7 mouse cellular contexts compared by ENCODE assay signal in genomic region chr7:123982010-123982409, GRCm38 (mm10). TPM values are rescaled to one million over a fixed set of nuclear protein-coding genes. Genes with fewer than 3 reads are reported as not detected.
DNase-seq lines count a peak whose midpoint lies in the region; ATAC-seq and TF ChIP-seq lines count a peak whose summit lies in the region.

No protein-coding gene starts in this region.

- DNase-seq in kidney, postnatal 0 days (ENCODE audit: low spot score): no peak
- DNase-seq in kidney, adult 11 months: no peak
- no peak for DNase-seq in layer of hippocampus, adult 9-11 months
- no peak for DNase-seq in ovary, postnatal 14 days (ENCODE audit: low spot score)

- no peak overlapping the region for H3K9ac ChIP-seq in kidney, postnatal 0 days (ENCODE audit: low read depth, low read length)
- no peak overlapping the region for H3K9ac ChIP-seq in embryonic facial prominence, embryonic 15.5 days
- H3K9ac ChIP-seq in hindbrain, embryonic 16.5 days (ENCODE audit: low read depth, low read length): peak overlapping the region; percentile 76; the same call in 1 of the 2 replicates
- no peak overlapping the region for H3K9ac ChIP-seq in neural tube, embryonic 14.5 days (replicated peaks; ENCODE audit: low read depth, low read length)

- H3K4me3 ChIP-seq in kidney, postnatal 0 days (replicated peaks; ENCODE audit: low read depth, low read length): peak overlapping the region; percentile 54
- H3K4me3 ChIP-seq in embryonic facial prominence, embryonic 15.5 days (replicated peaks): peak overlapping the region; percentile 53
- H3K4me3 ChIP-seq in hindbrain, embryonic 16.5 days (ENCODE audit: low read length): peak overlapping the region; percentile 70
- peak overlapping the region; percentile 64 for H3K4me3 ChIP-seq in neural tube, embryonic 14.5 days (ENCODE audit: low read depth, low read length)

- H3K27me3 ChIP-seq in kidney, postnatal 0 days (ENCODE audit: insufficient read depth, low read length): peaks cover 52% of the 10 kb centered on the region
- H3K27me3 ChIP-seq in embryonic facial prominence, embryonic 15.5 days: peaks cover 78% of the 10 kb centered on the region
- H3K27me3 ChIP-seq in hindbrain, embryonic 16.5 days (replicated peaks; ENCODE audit: control insufficient read depth, insufficient read depth, low read length): peaks cover 23% of the 10 kb centered on the region
- peaks cover 39% of the 10 kb centered on the region for H3K27me3 ChIP-seq in neural tube, embryonic 14.5 days (ENCODE audit: control insufficient read depth, insufficient read depth, low read length)

- TF ChIP-seq CTCF in kidney, postnatal 0 days (IDR thresholded peaks at IDR 0.05; ENCODE audit: low read depth): no peak

- no peak overlapping the region for H3K27ac ChIP-seq in kidney, postnatal 0 days
- no peak overlapping the region for H3K27ac ChIP-seq in embryonic facial prominence, embryonic 15.5 days (replicated peaks)
- no peak overlapping the region for H3K27ac ChIP-seq in hindbrain, embryonic 16.5 days (ENCODE audit: low read depth, low read length)
- no peak overlapping the region for H3K27ac ChIP-seq in neural tube, embryonic 14.5 days (ENCODE audit: low read depth, low read length)

- WGBS in kidney, postnatal 0 days: 2% methylated on average over 5 of the region's 5 CpGs
- WGBS in embryonic facial prominence, embryonic 15.5 days: under 1% methylated on average over 5 of the region's 5 CpGs
- 4% methylated on average over 5 of the region's 5 CpGs for WGBS in hindbrain, embryonic 16.5 days
- 2% methylated on average over 5 of the region's 5 CpGs for WGBS in neural tube, embryonic 14.5 days

- H3K36me3 ChIP-seq in kidney, postnatal 0 days (ENCODE audit: insufficient read depth, low read length): no peaks in the 10 kb centered on the region
- H3K36me3 ChIP-seq in embryonic facial prominence, embryonic 15.5 days: no peaks in the 10 kb centered on the region
- no peaks in the 10 kb centered on the region for H3K36me3 ChIP-seq in hindbrain, embryonic 16.5 days (ENCODE audit: control insufficient read depth, insufficient read depth, low read length)
- no peaks in the 10 kb centered on the region for H3K36me3 ChIP-seq in neural tube, embryonic 14.5 days (ENCODE audit: control insufficient read depth, insufficient read depth, low read length)

- no peak for ATAC-seq in kidney, postnatal 0 days (replicated peaks; ENCODE audit: low FRiP score, low read depth)
- no peak for ATAC-seq in embryonic facial prominence, embryonic 15.5 days (ENCODE audit: insufficient number of reproducible peaks, low FRiP score, low TSS enrichment, low read depth)
- ATAC-seq in hindbrain, embryonic 16.5 days: peak; percentile 35; the same call in 1 of the 2 replicates
- ATAC-seq in neural tube, embryonic 14.5 days (ENCODE audit: low read depth): no peak

- peaks cover 6% of the 10 kb centered on the region; the same call in 1 of the 2 replicates for H3K4me1 ChIP-seq in kidney, postnatal 0 days (replicated peaks; ENCODE audit: insufficient read depth, low read length)
- peaks cover 17% of the 10 kb centered on the region for H3K4me1 ChIP-seq in embryonic facial prominence, embryonic 15.5 days
- H3K4me1 ChIP-seq in hindbrain, embryonic 16.5 days (ENCODE audit: control insufficient read depth, insufficient read depth, low read depth, low read length): peaks cover 9% of the 10 kb centered on the region; the same call in 1 of the 2 replicates
- H3K4me1 ChIP-seq in neural tube, embryonic 14.5 days (ENCODE audit: control insufficient read depth, insufficient read depth, low read length): no peaks in the 10 kb centered on the region

- H3K4me2 ChIP-seq in kidney, postnatal 0 days (ENCODE audit: low read length): peak overlapping the region; percentile 95
- H3K4me2 ChIP-seq in embryonic facial prominence, embryonic 15.5 days (replicated peaks): peak overlapping the region; percentile 93
- peak overlapping the region; percentile 71 for H3K4me2 ChIP-seq in hindbrain, embryonic 16.5 days (ENCODE audit: low read length)
- H3K4me2 ChIP-seq in neural tube, embryonic 14.5 days (ENCODE audit: low read depth, low read length): peak overlapping the region; percentile 97

- H3K9me3 ChIP-seq in kidney, postnatal 0 days (replicated peaks; ENCODE audit: low read length): no peaks in the 10 kb centered on the region
- no peaks in the 10 kb centered on the region for H3K9me3 ChIP-seq in embryonic facial prominence, embryonic 15.5 days (replicated peaks)
- no peaks in the 10 kb centered on the region for H3K9me3 ChIP-seq in hindbrain, embryonic 16.5 days (ENCODE audit: control insufficient read depth, low read length)
- H3K9me3 ChIP-seq in neural tube, embryonic 14.5 days (ENCODE audit: control insufficient read depth, low read length): no peaks in the 10 kb centered on the region

RNA-seq across cellular contexts. Expression of gene Hs3st4, which starts 0.7 kb away (rescaled TPM):
- polyA plus RNA-seq in kidney, postnatal 0 days (2015; fragmentation: Nextera tagmentation; extraction: Ambion mirVana): 0.04 TPM in 1 of 2 replicates, not detected in the other
- polyA plus RNA-seq in embryonic facial prominence, embryonic 15.5 days (2015; fragmentation: Nextera tagmentation; extraction: Ambion mirVana): 0.13 and 0.17 TPM in 2 replicates
- polyA plus RNA-seq in hindbrain, embryonic 16.5 days (2015; fragmentation: Nextera tagmentation; extraction: Ambion mirVana): 12.3 and 15.5 TPM in 2 replicates
- polyA plus RNA-seq in neural tube, embryonic 14.5 days (2014; fragmentation: Nextera tagmentation; extraction: Ambion mirVana): 6.3 and 11.0 TPM in 2 replicates
